Mouse (Mus musculus): ENCODE data around the gene Crip1.

Crip1 gene

DNA sequence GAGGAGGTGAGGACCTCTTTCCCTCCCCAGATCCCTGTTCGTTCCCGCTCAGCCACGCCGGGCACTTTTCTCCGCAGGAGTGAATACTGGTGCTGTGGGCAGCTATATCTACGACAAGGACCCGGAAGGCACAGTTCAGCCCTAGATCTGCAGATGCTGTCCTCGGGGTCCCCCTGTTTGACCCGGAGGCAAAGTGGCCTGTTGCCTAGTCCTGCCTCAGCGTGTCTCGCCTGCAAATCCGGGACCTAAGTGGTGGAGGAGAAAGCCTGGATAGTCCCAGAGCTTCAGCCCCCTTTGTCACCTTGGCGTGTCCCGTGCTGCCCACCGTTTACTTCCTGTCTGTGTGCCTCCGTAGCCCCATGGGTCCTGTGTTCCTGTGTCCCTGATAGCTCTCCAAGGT, 1.2 kb upstream of the Crip1 start:
- no peak for DNase-seq (ENCODE audit: extremely low read depth, low read depth, low spot score)

GRCm38 (mm10) chr12:113145591-113145990, 525 bp upstream of the Crip1 start:
- DNase-seq (ENCODE audit: extremely low read depth, low read depth, low spot score) = no peak

- DNase-seq (ENCODE audit: extremely low read depth, low read depth, low spot score) = no peak
Observed at GRCm38 (mm10) chr12:113147481-113147880, 1.4 kb downstream of the Crip1 start.

GRCm38 (mm10) chr12:113148381-113149035, 2.4 kb downstream of the Crip1 start:
- DNase-seq (ENCODE audit: extremely low read depth, low read depth, low spot score) = no peak

- no peak for DNase-seq (ENCODE audit: extremely low read depth, low read depth, low spot score)
Observed at GRCm38 (mm10) chr12:113149341-113149740, 3.2 kb downstream of the Crip1 start.

- no peak for DNase-seq (ENCODE audit: extremely low read depth, low read depth, low spot score)
Observed at GRCm38 (mm10) chr12:113149896-113150295, 3.8 kb downstream of the Crip1 start.

GRCm38 (mm10) chr12:113150591-113150990, 4.5 kb downstream of the Crip1 start:
- no peak for DNase-seq (ENCODE audit: extremely low read depth, low read depth, low spot score)

DNA sequence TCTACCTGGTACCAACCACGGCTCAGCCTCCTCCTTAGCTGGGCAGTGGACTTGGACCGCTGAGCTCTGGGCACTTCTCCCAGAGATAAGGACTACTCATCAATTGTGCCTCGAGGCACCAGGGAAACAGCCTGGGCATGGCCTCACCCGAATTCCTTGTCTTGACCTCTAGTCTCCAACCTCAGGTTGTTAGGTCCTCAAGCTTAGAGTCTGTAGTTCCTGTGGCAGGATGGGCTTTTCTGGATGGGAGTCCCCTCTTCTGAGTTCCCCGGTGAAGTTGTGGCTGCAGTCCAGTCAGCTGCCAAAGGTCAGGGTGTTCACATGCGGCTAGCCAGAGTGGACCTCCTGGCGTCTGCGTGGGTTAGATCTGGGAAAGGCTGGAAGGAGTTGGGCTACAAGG, 4.9 kb downstream of the Crip1 start:
- no peak for DNase-seq (ENCODE audit: extremely low read depth, low read depth, low spot score)

DNA sequence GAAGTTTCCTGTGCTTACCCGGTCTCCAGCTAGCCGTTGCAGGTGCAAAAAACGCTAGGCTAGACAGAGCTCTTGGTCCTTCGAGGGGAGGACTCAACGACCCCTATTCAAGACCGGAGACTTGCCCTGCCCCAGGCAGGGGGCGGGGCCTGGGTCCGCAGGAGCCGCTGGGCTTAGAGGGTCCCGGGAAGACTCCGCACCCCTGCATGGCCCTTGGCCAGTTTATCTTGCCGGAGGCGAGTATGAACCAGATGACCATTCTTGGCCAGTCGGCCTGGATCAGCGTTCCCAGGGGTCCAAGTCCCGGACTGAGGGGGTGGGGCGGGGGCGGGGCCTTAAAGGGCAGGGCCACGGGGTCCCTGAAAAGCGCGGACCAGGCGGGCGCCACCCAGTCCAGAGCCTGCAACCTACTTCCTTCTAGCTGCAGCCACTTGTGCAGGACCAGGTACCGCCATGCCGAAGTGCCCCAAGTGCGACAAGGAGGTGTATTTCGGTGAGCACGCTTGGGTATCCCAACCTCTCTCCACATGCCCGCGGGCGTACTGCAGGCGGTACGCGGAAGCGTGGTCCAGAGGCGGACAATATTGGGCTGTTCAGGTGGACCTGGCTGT, 5.7 kb downstream of the Crip1 start:
- no peak for DNase-seq (ENCODE audit: extremely low read depth, low read depth, low spot score)

GRCm38 (mm10) chr12:113152272-113152661, 6.2 kb downstream of the Crip1 start:
- no peak for DNase-seq (ENCODE audit: extremely low read depth, low read depth, low spot score)

DNA sequence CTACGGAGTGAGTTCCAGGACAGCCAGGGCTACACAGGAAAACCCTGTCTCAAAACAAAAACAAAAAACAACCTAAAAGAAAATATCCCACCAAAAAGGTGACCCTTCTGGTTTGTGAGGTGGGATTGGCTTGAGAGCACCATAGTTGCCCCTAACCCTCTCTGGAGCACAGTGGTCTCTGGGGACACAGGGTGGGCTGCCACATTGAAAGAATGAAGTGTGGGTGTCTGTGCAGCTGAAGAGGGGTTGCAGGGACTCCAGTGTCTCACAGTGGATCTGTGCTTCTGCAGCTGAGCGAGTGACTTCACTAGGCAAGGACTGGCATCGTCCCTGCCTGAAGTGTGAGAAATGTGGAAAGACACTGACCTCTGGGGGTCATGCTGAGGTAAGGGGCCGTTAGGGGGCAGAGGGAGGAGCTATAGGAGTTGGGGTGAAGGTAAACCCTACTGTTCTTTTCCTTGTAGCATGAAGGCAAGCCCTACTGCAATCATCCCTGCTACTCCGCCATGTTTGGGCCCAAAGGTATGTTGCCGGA, 6.9 kb downstream of the Crip1 start:
- DNase-seq (ENCODE audit: extremely low read depth, low read depth, low spot score) = no peak

- DNase-seq (ENCODE audit: extremely low read depth, low read depth, low spot score) = no peak
Observed at GRCm38 (mm10) chr12:113153971-113154370, 7.9 kb downstream of the Crip1 start.

- DNase-seq (ENCODE audit: extremely low read depth, low read depth, low spot score) = no peak
Observed at GRCm38 (mm10) chr12:113154747-113155075, 8.6 kb downstream of the Crip1 start.

DNA sequence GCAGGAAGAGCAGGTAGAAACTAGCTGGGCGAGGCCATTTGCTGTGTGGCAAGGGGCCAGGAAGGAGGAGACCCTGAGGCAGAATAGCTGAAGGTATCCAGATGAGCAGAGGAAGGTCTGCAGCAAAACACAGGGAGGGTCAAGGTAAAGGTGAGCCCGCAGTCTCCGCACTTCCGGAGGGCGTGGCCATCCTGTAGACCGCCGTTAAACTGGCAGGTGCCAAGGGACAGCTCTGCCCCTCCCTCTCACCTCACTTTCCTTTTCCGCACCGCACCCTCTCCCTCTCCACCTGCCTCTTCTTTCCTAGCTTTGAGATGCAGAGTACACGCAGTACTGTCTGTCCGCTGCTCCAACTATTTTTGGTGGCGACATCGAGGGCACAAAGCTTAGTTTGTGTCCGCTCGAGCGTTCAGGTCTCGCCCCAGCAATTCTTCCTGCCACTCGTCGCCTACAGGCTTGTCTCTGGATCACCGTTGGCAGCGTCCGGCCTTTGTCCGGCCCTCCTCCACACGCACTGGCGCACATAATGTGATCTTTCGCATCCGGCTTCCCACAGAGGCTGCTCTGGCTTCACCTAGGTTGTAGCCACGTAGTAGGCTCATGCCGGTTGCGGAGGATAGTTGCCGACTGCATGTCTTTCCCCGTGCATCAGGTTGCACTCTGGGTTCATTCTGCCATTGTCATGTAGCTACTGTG, 9.1 kb downstream of the Crip1 start:
- DNase-seq (ENCODE audit: extremely low read depth, low read depth, low spot score) = no peak

GRCm38 (mm10) chr12:113155887-113156539, 9.9 kb downstream of the Crip1 start, which contains the start of gene Tedc1:
Gene Tedc1 (plus strand): TSS chr12:113156421.
- DNase-seq (ENCODE audit: extremely low read depth, low read depth, low spot score) = peak; percentile 85

GRCm38 (mm10) chr12:113156540-113156929, 10.4 kb downstream of the Crip1 start:
- no peak for DNase-seq (ENCODE audit: extremely low read depth, low read depth, low spot score)

DNA sequence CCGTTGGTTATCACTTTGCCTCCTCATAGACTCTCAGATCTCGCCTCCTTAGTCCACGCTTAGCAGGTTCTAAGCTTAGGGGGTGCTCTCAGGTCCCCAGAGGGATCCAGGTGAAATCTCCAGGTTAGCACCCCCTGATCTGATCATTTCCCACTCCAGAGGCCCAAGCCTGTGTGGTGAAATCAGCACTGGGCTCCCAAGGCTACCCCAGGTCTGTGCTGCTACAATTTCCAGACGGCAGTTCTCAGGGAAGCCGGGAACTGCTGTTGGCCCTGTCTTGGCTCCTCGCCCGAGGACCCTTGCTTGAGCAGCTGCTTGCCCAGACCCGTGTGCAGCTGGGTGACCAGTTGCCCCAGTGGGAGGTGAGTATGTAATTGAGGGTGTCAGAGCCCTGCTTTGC, 10.9 kb downstream of the Crip1 start:
- DNase-seq (ENCODE audit: extremely low read depth, low read depth, low spot score) = no peak

- DNase-seq (ENCODE audit: extremely low read depth, low read depth, low spot score) = no peak
Observed at GRCm38 (mm10) chr12:113157521-113157920, 11.4 kb downstream of the Crip1 start.

GRCm38 (mm10) chr12:113157971-113158370, 11.9 kb downstream of the Crip1 start:
- DNase-seq (ENCODE audit: extremely low read depth, low read depth, low spot score) = no peak

DNA sequence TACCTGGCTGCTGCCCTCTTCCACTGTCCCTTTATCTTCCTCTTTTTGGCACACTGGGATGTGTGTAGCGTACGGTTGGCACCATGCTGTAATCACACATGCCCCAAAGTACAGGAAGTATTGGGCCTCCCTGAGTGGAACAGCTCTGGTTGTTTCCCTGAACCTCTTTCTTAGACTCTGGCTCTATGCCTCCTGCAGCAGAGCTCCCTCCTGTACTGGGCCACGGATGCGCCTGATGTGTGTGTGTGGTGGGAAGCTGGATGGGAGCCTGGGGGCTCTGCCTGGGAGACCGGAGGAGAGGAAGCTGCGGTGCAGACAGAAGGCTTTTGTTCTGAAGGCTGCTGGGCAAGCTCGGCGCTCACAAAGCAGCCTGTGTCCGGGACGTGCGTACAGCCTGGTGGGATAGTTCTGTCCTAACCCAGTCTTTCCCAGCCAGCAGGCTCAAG, 17.5 kb downstream of the Crip1 start:
- no peak for DNase-seq (ENCODE audit: extremely low read depth, low read depth, low spot score)

DNA sequence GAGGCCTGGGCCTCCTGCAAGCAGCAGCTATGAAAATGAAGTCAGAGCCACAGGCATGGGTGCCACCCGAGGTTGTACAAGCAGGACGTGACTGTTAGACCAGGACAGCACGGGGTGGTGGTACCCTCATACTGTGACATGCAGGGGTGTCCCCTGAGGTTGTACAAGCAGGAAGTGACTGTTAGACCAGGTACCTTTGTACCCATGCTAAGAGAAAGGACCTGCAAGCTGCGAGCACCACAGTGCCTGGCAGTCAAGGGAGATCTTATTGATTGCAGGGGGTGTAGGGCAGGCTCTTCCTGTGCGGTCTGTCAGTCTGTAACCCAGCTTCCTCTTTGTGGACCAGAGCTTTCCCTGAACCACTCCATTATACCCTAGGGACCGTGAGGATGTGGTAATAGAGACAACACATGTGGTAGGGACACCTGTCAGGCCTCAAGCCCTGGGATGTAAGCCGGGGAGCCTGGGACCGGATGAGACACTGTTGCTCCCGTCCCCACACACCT, 22.0 kb downstream of the Crip1 start:
- no peak for DNase-seq (ENCODE audit: extremely low read depth, low read depth, low spot score)

Data from fat pad, adult 2 months (tissue).